Mouse (Mus musculus) embryonic fibroblast, embryonic 13.5 days (primary cell): Measurements from ENCODE around the gene Mlh3. TPM values are rescaled to one million over a fixed set of nuclear protein-coding genes. Genes with fewer than 3 reads are reported as not detected.

Experiments used
- H3K27ac ChIP-seq: 2 replicates; pipeline ENCODE4 v1.5.1; 2012; ENCODE audit warnings: low read length, control low read depth, inconsistent platforms; ENCODE audit not compliant: insufficient read depth
- H3K4me1 ChIP-seq: 2 replicates; pipeline ENCODE4 v1.6.1; 2011; ENCODE audit warnings: low read length; ENCODE audit not compliant: control insufficient read depth, insufficient read depth
- H3K4me3 ChIP-seq: 2 replicates; pipeline ENCODE4 v1.5.1; 2011; ENCODE audit warnings: mild to moderate bottlenecking, control low read depth, low read length; ENCODE audit not compliant: insufficient read depth
- CTCF ChIP-seq: IDR thresholded peaks from 2 replicates; pipeline ENCODE4 v1.5.1; 2011; ENCODE audit warnings: mild to moderate bottlenecking, control low read depth, low read length, moderate library complexity, borderline replicate concordance; ENCODE audit not compliant: insufficient read depth
- POLR2A ChIP-seq: IDR thresholded peaks from 2 replicates; pipeline ENCODE4 v1.6.1; 2011; ENCODE audit warnings: low read depth, mild to moderate bottlenecking, control low read depth, low read length, moderate library complexity
- polyA plus RNA-seq: library from polyadenylated mRNA; stranded (reverse); fragments of >200 nt; gene quantifications from 2 replicates; pipeline ENCODE4 v1.2.4, GENCODE M21; 2011; ENCODE audit warnings: low read depth; ENCODE audit not compliant: missing spikeins, insufficient read length

Mlh3 gene
- polyA plus RNA-seq, 1 experiment = 13.4 TPM

DNA sequence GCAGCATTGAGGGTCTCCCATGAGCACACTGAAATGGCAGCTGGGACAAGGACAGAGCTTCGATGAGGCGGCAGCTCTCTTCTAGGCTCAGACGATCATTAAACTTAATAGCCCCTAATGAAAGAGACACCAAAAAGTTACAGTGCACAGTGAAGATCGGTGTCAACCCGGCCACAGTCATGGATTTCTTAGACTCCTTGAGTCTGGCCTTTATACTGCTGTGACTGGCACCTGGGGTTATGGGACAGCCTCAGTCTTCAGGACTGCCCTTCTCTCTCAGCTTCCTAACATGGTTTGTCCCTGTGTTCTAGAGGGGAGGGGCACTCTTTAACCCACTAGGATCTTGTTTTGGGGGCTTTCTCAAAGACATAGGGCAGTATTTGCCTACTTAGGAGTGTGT, 32.8 kb downstream of the Mlh3 start:
- TF ChIP-seq CTCF = no peak
- TF ChIP-seq POLR2A = no peak
- peaks cover 4% of the 10 kb centered on the region for H3K4me1 ChIP-seq
- no peak overlapping the region for H3K27ac ChIP-seq
- H3K4me3 ChIP-seq = no peak overlapping the region

DNA sequence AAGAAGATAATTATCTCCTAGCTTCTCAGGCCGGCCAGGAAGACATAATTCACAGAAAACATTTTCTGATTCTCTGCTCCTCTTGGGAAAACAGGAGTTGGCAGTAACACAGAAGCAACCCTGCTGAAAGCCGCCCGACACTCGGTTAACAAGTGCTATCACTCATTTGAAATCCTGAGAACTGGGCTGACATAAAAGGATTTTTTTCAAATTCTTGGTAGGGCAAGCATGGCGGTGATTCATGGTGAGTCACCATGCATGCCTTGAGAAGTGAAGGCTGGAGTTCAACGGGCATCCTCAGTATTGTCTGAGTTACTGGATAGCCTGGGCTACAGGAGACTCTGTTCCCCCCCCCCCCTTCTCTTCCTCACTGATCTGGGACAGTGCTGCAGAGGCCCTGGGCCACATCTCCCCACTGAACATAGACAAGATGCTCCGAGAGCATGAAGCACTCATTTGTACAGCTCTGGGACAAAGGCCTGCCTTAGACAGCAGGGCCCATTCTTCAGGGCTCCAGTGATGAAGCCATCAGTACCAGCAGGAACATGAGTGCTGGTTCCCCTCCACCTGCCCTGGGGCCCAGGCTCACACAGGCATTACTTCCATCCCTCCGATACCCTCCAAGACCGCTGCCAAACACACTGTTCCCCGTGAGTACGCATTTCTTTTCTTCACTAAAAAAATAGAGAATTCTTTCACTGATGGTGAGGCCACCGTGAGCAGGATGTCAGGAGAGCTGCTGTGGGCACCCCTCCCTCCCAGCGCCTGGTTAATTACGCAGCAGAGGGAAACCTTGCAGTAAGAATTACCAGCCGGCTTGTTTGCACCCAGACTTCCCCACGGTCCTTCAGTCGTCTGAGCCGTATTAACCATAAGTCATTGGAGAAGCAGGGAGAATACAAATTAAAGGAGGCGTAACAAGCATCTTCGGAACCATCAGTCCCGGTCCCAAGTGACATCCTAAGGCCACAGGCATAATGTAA, 36.7 kb downstream of the Mlh3 start:
- Histone ChIP-seq H3K4me3 (no peak overlapping the region), H3K27ac (peak overlapping the region; percentile 19; the same call in 1 of the 2 replicates), H3K4me1 (peaks cover 6% of the 10 kb centered on the region)
- TF ChIP-seq POLR2A = no peak
- TF ChIP-seq CTCF = no peak

DNA sequence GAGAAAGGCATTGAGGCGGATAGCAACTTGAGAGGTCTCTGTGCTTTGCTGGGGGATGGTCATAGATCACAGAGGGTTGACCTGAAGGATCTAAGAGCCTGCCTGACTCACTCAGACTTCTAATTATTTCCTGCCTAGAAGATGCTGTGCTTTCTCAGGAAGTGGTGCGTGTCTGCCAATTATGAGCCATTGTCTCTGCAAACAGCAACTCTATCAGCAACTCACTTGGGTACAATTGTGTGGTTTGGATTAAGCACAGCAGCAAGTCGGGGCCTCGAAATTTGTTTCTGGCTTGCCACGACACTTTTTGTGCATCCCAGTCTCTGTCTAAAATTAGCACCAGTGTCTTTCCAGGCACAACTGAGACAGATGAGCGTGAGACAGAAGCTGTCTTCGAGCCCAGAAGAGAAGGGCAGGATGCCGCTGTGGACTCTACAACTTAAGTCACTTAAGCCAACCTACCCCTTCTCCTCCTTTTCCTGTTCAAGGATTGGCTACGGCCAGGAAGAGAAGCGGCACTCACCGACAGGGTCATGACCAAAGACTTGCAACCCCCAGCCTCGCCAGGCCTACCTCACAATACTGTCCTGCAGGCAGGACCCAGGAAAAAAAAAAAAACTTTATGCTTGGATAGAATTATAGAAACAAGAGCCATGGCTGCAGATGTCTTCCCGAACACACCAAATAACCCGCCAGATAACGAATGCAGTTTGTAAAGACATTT, 42.4 kb downstream of the Mlh3 start:
- no peak overlapping the region for H3K4me3 ChIP-seq
- H3K27ac ChIP-seq = peak overlapping the region; percentile 63
- H3K4me1 ChIP-seq = peaks cover 17% of the 10 kb centered on the region
- no peak for TF ChIP-seq CTCF
- TF ChIP-seq POLR2A = no peak

DNA sequence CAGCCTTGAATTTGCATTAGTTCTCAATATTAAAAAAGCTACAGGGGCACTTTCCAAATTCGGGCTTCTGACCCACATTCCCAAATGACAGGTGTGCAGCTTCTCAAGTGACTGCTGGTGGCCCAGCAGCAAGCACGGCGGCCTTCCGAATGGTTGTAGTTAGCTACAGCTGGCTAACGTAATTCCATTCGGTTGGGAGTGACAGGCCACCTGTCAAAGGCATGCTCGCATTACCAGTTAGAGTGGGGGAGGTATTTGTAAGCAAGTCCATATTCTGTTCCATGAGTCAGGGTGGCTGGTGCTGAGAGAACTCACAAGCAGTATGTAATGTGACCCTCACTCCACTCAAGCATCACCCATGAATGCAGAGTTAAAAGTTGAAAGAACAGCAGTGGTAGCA, 43.2 kb downstream of the Mlh3 start:
- peak overlapping the region; percentile 63 for H3K27ac ChIP-seq

DNA sequence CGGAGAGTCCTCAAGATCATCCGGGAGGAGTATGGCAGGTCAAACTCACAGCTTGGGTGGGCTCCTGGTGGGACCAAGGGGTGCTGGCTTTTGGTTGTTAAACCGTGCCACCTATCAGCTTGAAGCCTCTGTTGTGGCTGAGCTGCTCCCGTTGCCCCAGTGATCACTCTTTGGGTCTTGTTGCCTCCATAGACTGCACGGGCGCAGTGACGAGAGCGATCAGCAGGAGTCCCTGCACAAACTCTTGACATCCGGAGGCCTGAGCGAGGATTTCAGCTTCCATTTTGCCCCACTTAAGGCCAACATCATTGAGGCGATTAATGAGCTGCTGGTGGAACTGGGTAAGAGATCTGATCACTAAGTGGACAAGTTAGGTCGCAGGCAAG, 50.5 kb downstream of the Mlh3 start:
- no peak for TF ChIP-seq POLR2A
- TF ChIP-seq CTCF = no peak; the same call in 1 of the 2 replicates
- Histone ChIP-seq H3K27ac (no peak overlapping the region), H3K4me1 (no peaks in the 10 kb centered on the region), H3K4me3 (peak overlapping the region; percentile 80)

More for the DNA sequence above, 43.2 kb downstream of the Mlh3 start:
- no peak overlapping the region for H3K4me3 ChIP-seq
- no peak for TF ChIP-seq CTCF
- no peak for TF ChIP-seq POLR2A
- peaks cover 14% of the 10 kb centered on the region for H3K4me1 ChIP-seq

DNA sequence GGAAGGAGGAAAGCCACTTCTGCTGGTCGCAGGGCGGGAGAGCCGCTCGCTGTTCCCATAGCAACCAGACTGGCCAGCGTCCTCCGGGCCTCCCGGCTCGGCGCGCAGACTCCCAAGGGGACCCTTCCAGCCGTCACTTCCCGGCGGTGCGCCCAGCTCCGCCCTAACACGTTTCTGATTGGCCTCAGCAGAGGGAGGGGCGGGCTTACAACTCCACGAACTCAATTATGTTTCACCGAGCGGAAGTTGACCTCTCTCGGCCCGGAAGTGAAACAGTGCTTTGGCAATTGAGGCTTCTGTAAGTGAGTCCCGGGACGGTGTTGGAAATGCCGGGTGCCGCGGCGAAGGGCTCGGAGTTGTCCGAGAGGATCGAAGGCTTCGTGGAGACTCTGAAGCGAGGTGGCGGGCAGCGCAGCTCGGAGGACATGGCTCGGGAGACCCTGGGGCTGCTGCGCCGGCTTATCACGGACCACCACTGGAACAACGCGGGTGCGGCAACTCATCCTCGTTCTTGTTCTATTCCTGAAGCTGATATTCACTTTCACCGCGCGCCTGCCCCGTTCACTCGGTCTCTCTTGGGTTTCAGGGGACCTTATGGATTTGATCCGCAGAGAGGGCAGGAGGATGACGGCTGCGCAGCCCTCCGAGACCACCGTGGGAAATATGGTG, 51.0 kb downstream of the Mlh3 start, which contains the start of gene Eif2b2:
TSS of gene Eif2b2 (plus strand) at position 246 of the 669 bp plus-strand sequence.
- Histone ChIP-seq H3K4me1 (no peaks in the 10 kb centered on the region), H3K4me3 (peak within 1 kb of the TSS; percentile 80), H3K27ac (0 out of 2 replicates have a peak within 1 kb of the TSS, but pooled peaks have one; percentile 9)
- TF ChIP-seq CTCF (no peak), POLR2A (peak; percentile 68)

DNA sequence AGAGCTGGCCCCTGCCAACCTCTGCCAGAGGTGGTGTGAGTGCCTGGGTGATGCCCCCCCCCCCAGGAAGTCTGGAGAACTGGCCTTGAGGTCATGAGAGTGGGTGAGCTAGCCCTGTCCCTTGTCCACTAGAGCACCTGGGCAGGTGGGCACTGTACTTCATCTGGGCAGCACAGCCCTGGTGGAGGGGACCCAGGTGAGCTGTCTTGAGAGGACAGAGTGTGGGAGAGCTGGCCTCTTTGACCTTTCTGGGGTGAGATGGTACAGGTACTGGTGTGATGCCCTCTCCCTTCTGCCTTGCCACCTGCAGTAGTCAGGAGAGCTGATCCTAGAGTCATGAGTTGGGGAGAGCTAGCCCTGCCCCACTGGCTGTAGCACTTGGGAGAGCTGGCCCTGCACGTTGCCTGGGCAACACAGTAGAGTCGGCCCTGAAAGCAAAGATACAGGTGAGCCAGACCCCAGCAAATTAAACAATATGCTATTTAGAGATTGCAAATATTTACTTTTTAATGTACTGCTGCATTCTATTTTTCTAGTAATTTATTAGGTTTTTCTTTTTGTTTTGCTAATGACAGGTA, 52.6 kb downstream of the Mlh3 start:
- TF ChIP-seq CTCF (no peak), POLR2A (no peak)
- no peak overlapping the region for H3K4me3 ChIP-seq
- no peaks in the 10 kb centered on the region for H3K4me1 ChIP-seq
- H3K27ac ChIP-seq = no peak overlapping the region

DNA sequence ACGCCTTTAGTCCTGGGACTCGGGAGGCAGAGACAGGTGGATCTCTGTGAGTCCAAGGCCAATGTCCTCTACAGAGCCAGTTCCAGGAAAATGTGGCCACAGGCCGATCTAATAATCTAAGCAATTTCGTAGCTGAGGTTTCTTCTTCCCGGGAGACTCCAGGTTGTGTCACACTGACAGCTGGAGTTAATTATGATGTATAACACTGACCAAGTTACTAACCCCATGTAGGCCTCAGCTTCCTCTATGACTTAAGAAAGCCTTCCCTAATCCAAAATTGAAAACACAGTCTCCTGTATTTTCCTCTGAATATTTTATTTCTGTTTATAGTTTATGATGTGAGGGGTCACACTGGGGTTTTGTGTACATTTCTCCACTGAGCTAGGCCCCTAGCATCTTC, 55.4 kb downstream of the Mlh3 start:
- Histone ChIP-seq H3K27ac (no peak overlapping the region), H3K4me3 (no peak overlapping the region), H3K4me1 (no peaks in the 10 kb centered on the region)
- TF ChIP-seq CTCF (no peak), POLR2A (no peak)

DNA sequence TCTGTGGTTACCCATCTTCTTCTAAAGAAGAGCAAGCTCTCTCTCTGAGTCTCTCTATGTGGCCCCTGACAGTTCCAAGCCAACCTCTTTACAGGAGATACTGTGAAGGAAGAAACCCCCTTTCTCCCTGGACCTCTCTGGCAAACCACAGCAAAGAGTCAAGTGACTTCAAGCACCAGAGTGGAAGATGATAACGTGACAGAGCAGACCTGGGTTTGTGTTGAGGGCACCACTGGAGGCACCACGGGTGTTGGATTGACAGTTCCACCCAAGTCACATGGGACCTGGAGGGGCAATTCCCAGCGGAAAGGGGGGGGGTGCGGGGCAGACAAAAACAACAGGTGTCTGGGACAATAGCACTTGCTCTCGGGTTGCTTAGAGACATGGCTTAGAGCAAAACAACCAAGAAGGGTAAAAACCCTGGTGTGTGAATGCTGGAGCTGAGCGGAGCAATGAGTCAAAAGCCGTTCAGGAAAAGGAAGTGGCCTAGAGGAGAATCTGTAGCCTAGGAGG, 61.7 kb downstream of the Mlh3 start:
- Histone ChIP-seq H3K4me1 (peaks cover 4% of the 10 kb centered on the region), H3K27ac (no peak overlapping the region), H3K4me3 (no peak overlapping the region)
- TF ChIP-seq POLR2A (no peak), CTCF (no peak)
